ENCODE assay signal across 8 mouse cellular contexts in the genomic region with DNA sequence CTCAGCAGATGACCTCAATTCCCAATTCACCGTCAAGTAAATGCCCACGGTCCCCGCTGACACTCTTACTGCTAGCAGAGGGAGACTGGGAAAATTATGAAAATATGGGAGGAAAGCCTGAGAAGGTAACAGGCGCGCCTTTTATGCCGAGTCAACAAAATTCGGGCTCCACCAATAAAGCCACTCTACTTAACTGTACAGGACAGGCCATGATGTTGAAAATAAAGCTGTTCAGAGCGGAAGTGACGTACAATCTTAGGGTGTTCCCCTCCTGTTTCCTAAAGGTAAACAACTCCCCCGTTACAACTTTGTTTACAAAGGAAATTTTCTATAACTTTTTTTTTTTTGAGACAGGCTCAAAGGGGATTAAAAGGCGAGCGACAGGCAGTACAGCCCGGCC. TPM values are rescaled to one million over a fixed set of nuclear protein-coding genes. Genes with fewer than 3 reads are reported as not detected.
DNase-seq lines count a peak whose midpoint lies in the region; ATAC-seq and TF ChIP-seq lines count a peak whose summit lies in the region.

No protein-coding gene starts in this region.

- TF ChIP-seq CTCF in forebrain, postnatal 0 days (IDR thresholded peaks at IDR 0.05; ENCODE audit: low read depth) = no peak
- TF ChIP-seq CTCF in intestine, postnatal 0 days (IDR thresholded peaks at IDR 0.05; ENCODE audit: low read depth) = no peak
- TF ChIP-seq CTCF in lung, embryonic 14.5 days (IDR thresholded peaks at IDR 0.05; ENCODE audit: low read depth) = no peak

- no peaks in the 10 kb centered on the region for H3K9me3 ChIP-seq in forebrain, postnatal 0 days (ENCODE audit: low read length)
- H3K9me3 ChIP-seq in intestine, postnatal 0 days (ENCODE audit: control insufficient read depth) = no peaks in the 10 kb centered on the region
- no peaks in the 10 kb centered on the region for H3K9me3 ChIP-seq in lung, embryonic 14.5 days (ENCODE audit: low read depth, low read length)

- 6% methylated on average over 13 of the region's 13 CpGs for WGBS in forebrain, postnatal 0 days
- under 1% methylated on average over 13 of the region's 13 CpGs for WGBS in intestine, postnatal 0 days
- 4% methylated on average over 13 of the region's 13 CpGs for WGBS in lung, embryonic 14.5 days

- intact Hi-C loops in heart, postnatal 25 days (cut with DNase I) = loop anchor here (2.0 kb wide), 1 partner anchor 26 kb away; no protein-coding TSS in a partner anchor

- H3K9ac ChIP-seq in forebrain, postnatal 0 days = peak overlapping the region; percentile 99
- peak overlapping the region; percentile 100 for H3K9ac ChIP-seq in intestine, postnatal 0 days (ENCODE audit: low read depth, low read length)
- peak overlapping the region; percentile 100 for H3K9ac ChIP-seq in lung, embryonic 14.5 days

- peak overlapping the region; percentile 85 for H3K4me3 ChIP-seq in forebrain, postnatal 0 days (ENCODE audit: low read depth, low read length)
- peak overlapping the region; percentile 100 for H3K4me3 ChIP-seq in intestine, postnatal 0 days (ENCODE audit: low read depth, low read length)
- H3K4me3 ChIP-seq in lung, embryonic 14.5 days (ENCODE audit: low read depth, low read length) = peak overlapping the region; percentile 100

- no peaks in the 10 kb centered on the region for H3K27me3 ChIP-seq in forebrain, postnatal 0 days (ENCODE audit: insufficient read depth, low read length)
- H3K27me3 ChIP-seq in intestine, postnatal 0 days (replicated peaks; ENCODE audit: control insufficient read depth, insufficient read depth, low read length) = no peaks in the 10 kb centered on the region
- no peaks in the 10 kb centered on the region for H3K27me3 ChIP-seq in lung, embryonic 14.5 days (ENCODE audit: insufficient read depth, low read length)

- peak overlapping the region; percentile 60 for H3K4me2 ChIP-seq in forebrain, postnatal 0 days (ENCODE audit: low read depth)
- H3K4me2 ChIP-seq in intestine, postnatal 0 days (replicated peaks; ENCODE audit: low read depth) = peak overlapping the region; percentile 69
- H3K4me2 ChIP-seq in lung, embryonic 14.5 days = peak overlapping the region; percentile 83

- peak; percentile 95 for DNase-seq in heart, adult 11 months
- no peak for DNase-seq in heart, postnatal 25 days (ENCODE audit: low spot score)
- peak; percentile 65 for DNase-seq in c-Kit-positive CD71-positive TER-119-negative erythroid progenitor cells, embryonic 14.5 days (ENCODE audit: low read depth)
- DNase-seq in forebrain, postnatal 0 days = peak; percentile 73
- DNase-seq in lung, embryonic 14.5 days = peak; percentile 87
- DNase-seq in retina, adult 2 months (ENCODE audit: low read depth, low spot score) = peak; percentile 56
- no peak for DNase-seq in layer of hippocampus, adult 8-10 months (ENCODE audit: low spot score in 2 of 2)

- H3K36me3 ChIP-seq in forebrain, postnatal 0 days (ENCODE audit: insufficient read depth) = peaks cover 30% of the 10 kb centered on the region
- peaks cover 31% of the 10 kb centered on the region for H3K36me3 ChIP-seq in intestine, postnatal 0 days (ENCODE audit: control insufficient read depth, insufficient read depth)
- peaks cover 37% of the 10 kb centered on the region for H3K36me3 ChIP-seq in lung, embryonic 14.5 days (ENCODE audit: insufficient read depth)

- peaks cover 7% of the 10 kb centered on the region for H3K4me1 ChIP-seq in forebrain, postnatal 0 days (ENCODE audit: insufficient read depth)
- no peaks in the 10 kb centered on the region; the same call in 1 of the 2 replicates for H3K4me1 ChIP-seq in intestine, postnatal 0 days (replicated peaks; ENCODE audit: control insufficient read depth, insufficient read depth, low read length)
- H3K4me1 ChIP-seq in lung, embryonic 14.5 days (ENCODE audit: insufficient read depth) = peaks cover 9% of the 10 kb centered on the region; the same call in 1 of the 2 replicates

- peak; percentile 62 for ATAC-seq in forebrain, postnatal 0 days
- peak; percentile 68 for ATAC-seq in intestine, postnatal 0 days
- ATAC-seq in lung, embryonic 14.5 days (ENCODE audit: insufficient read depth) = peak; percentile 66

- peak overlapping the region; percentile 100 for H3K27ac ChIP-seq in forebrain, postnatal 0 days (ENCODE audit: low read depth, low read length)
- peak overlapping the region; percentile 100 for H3K27ac ChIP-seq in intestine, postnatal 0 days (ENCODE audit: low read depth, low read length)
- H3K27ac ChIP-seq in lung, embryonic 14.5 days (ENCODE audit: low read depth) = peak overlapping the region; percentile 100

RNA-seq across cellular contexts. Expression of gene Clk1, which starts 1.0 kb away (rescaled TPM):
- total RNA-seq in heart, postnatal 25 days (2021) = 10 to 100 TPM; 53.1 to 59.9 TPM
- 121 and 143 TPM in 2 replicates for total RNA-seq in forebrain, postnatal 0 days (2014; rRNA removed)
- 62.6 and 86.0 TPM in 2 replicates for polyA plus RNA-seq in forebrain, postnatal 0 days (2015; fragmentation: Nextera tagmentation; extraction: Ambion mirVana)
- 95.8 and 103 TPM in 2 replicates for polyA plus RNA-seq in intestine, postnatal 0 days (2015; fragmentation: Nextera tagmentation; extraction: Ambion mirVana)
- 175 and 179 TPM in 2 replicates for polyA plus RNA-seq in lung, embryonic 14.5 days (2014; fragmentation: Nextera tagmentation; extraction: Ambion mirVana)
- total RNA-seq in layer of hippocampus, adult 8-10 months (2022) = 100 to 1,000 TPM; 129 to 171 (median 145) TPM

RNA-seq across cellular contexts. Expression of gene Nif3l1, which starts 22.1 kb away (rescaled TPM):
- total RNA-seq in heart, postnatal 25 days (2021) = 10 to 100 TPM; 12.1 to 14.2 TPM
- 41.6 and 46.8 TPM in 2 replicates for total RNA-seq in forebrain, postnatal 0 days (2014; rRNA removed)
- 41.5 and 48.5 TPM in 2 replicates for polyA plus RNA-seq in forebrain, postnatal 0 days (2015; fragmentation: Nextera tagmentation; extraction: Ambion mirVana)
- 24.9 TPM in 2 replicates for polyA plus RNA-seq in intestine, postnatal 0 days (2015; fragmentation: Nextera tagmentation; extraction: Ambion mirVana)
- polyA plus RNA-seq in lung, embryonic 14.5 days (2014; fragmentation: Nextera tagmentation; extraction: Ambion mirVana) = 53.0 and 53.8 TPM in 2 replicates
- 10 to 100 TPM; 15.7 to 30.6 (median 22.0) TPM for total RNA-seq in layer of hippocampus, adult 8-10 months (2022)

RNA-seq across cellular contexts. Expression of gene Ppil3, which starts 22.4 kb away (rescaled TPM):
- 10 to 100 TPM; 17.5 to 19.3 TPM for total RNA-seq in heart, postnatal 25 days (2021)
- 29.0 and 48.5 TPM in 2 replicates for total RNA-seq in forebrain, postnatal 0 days (2014; rRNA removed)
- polyA plus RNA-seq in forebrain, postnatal 0 days (2015; fragmentation: Nextera tagmentation; extraction: Ambion mirVana) = 53.5 and 55.4 TPM in 2 replicates
- polyA plus RNA-seq in intestine, postnatal 0 days (2015; fragmentation: Nextera tagmentation; extraction: Ambion mirVana) = 24.6 and 28.0 TPM in 2 replicates
- 51.1 and 61.5 TPM in 2 replicates for polyA plus RNA-seq in lung, embryonic 14.5 days (2014; fragmentation: Nextera tagmentation; extraction: Ambion mirVana)
- total RNA-seq in layer of hippocampus, adult 8-10 months (2022) = 10 to 100 TPM; 26.9 to 34.1 (median 31.9) TPM

RNA-seq across cellular contexts. Expression of gene Bzw1, which starts 30.2 kb away (rescaled TPM):
- total RNA-seq in heart, postnatal 25 days (2021) = 10 to 100 TPM; 62.7 to 75.9 TPM
- total RNA-seq in forebrain, postnatal 0 days (2014; rRNA removed) = 322 and 340 TPM in 2 replicates
- 344 and 354 TPM in 2 replicates for polyA plus RNA-seq in forebrain, postnatal 0 days (2015; fragmentation: Nextera tagmentation; extraction: Ambion mirVana)
- 207 and 216 TPM in 2 replicates for polyA plus RNA-seq in intestine, postnatal 0 days (2015; fragmentation: Nextera tagmentation; extraction: Ambion mirVana)
- 406 and 424 TPM in 2 replicates for polyA plus RNA-seq in lung, embryonic 14.5 days (2014; fragmentation: Nextera tagmentation; extraction: Ambion mirVana)
- 100 to 1,000 TPM; 104 to 124 (median 112) TPM for total RNA-seq in layer of hippocampus, adult 8-10 months (2022)

Comparison
In these comparisons a context has a peak if more than half of its experiments do, and no peak if none do; other contexts are left out.
1. DNase-seq: peak in heart, adult 11 months (single experiment), c-Kit-positive CD71-positive TER-119-negative erythroid progenitor cells, embryonic 14.5 days (single experiment), forebrain, postnatal 0 days (single experiment), lung, embryonic 14.5 days (single experiment) and retina, adult 2 months (single experiment); none in heart, postnatal 25 days (single experiment) and layer of hippocampus, adult 8-10 months (0 of 2).
2. Peak in every context shown above with its lines, with median percentiles within 50 percentile points of each other: ATAC-seq, H3K27ac ChIP-seq, H3K4me2 ChIP-seq, H3K4me3 ChIP-seq and H3K9ac ChIP-seq.